Mouse (Mus musculus) bone marrow, adult 2 months (tissue): ENCODE data around the gene Dnaic1.

ENCODE experiments used
- CTCF ChIP-seq: fragments of 200-500 bp; IDR thresholded peaks from 2 replicates; pipeline ENCODE4 v1.5.1; 2011; ENCODE audit warnings: low read length, control low read depth; ENCODE audit not compliant: control insufficient read depth, insufficient read depth
- POLR2A ChIP-seq: fragments of 200-500 bp; IDR thresholded peaks from 2 replicates; pipeline ENCODE4 v1.6.1; 2011; ENCODE audit warnings: low read depth, mild to moderate bottlenecking, control low read depth, low read length, borderline replicate concordance; ENCODE audit not compliant: control insufficient read depth

- TF ChIP-seq CTCF, result no peak
- no peak for TF ChIP-seq POLR2A
Observed at GRCm38 (mm10) chr4:41534866-41535265, 34.7 kb upstream of the Dnaic1 start.
